Mouse (Mus musculus) gastrocnemius, postnatal 14 days (tissue): Measurements from ENCODE around the gene Terf2ip. TPM values are rescaled to one million over a fixed set of nuclear protein-coding genes. Genes with fewer than 3 reads are reported as not detected.

Experiments
- DNase-seq: peaks from one replicate; pipeline ENCODE4 v3.0.0; 2021; ENCODE audit warnings: mixed read lengths
- intact Hi-C: fragments of 180-260 bp; cut with DNase I; formaldehyde crosslinking; loops from one replicate; pipeline ENCODE4 v1.15.1; 2025; ENCODE audit warnings: low total_unique reads
- total RNA-seq, 2 experiments: library from RNA; stranded (reverse); gene quantifications; 2 replicates each; pipeline ENCODE4 v1.2.3; 2021

Terf2ip gene
- total RNA-seq, 2 experiments from 2014 or later = 9.1 to 10.4 TPM

- DNase-seq = no peak
- intact Hi-C loops = no loop called here
Observed at GRCm38 (mm10) chr8:112004754-112005153, 6.4 kb upstream of the Terf2ip start.

- intact Hi-C loops = no loop called here
- DNase-seq = no peak
Observed at GRCm38 (mm10) chr8:112005601-112006000, 5.6 kb upstream of the Terf2ip start.

DNA sequence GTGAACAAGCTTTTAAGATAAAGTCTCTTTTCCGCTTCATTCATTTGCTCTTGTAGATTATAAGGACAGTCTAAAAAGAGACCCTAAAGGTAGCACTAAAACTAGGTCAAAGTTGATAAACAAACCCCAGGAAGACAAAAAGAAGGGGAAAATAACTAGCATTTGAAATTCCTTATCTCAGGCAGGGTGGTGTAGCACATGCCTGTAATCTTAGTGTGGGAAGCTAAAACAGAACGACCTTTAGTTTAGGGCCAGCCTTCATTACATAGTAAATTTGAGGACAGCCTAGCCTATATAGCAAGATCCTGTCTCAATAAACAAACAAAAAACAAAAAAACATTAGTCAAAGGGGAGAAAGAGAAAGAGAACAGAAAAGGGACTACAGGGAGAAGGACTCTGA lies 3.5 kb upstream of the Terf2ip start:
- DNase-seq = no peak
- intact Hi-C loops = no loop called here

- intact Hi-C loops = no loop called here
- DNase-seq = no peak
Observed at GRCm38 (mm10) chr8:112009558-112009957, 1.6 kb upstream of the Terf2ip start.

DNA sequence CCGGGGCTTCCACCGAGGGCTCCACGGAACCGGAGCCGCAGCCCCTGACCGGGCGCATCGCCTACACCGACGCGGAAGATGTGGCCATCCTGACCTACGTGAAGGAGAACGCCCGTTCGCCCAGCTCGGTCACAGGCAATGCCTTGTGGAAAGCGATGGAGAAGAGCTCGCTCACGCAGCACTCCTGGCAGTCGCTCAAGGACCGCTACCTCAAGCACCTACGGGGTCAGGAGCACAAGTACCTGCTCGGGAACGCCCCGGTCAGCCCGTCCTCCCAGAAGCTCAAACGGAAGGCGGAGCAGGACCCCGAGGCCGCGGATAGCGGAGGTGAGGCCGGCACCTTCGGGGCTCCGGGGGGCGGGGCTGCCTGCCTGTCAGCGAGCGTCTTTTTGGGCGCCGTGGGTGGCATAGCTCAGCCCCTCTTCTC lies 631 bp downstream of the Terf2ip start:
- intact Hi-C loops = no loop called here
- DNase-seq = peak; percentile 39

- intact Hi-C loops = no loop called here
- DNase-seq = no peak
Observed at GRCm38 (mm10) chr8:112014936-112015335, 3.7 kb downstream of the Terf2ip start, which contains the start of gene Gm6793. Gene Gm6793 (minus strand): TSS chr8:112015036.

- DNase-seq = no peak
Observed at GRCm38 (mm10) chr8:112029455-112029854, 18.3 kb downstream of the Terf2ip start.

GRCm38 (mm10) chr8:112030663-112031062 lies 19.5 kb downstream of the Terf2ip start:
- DNase-seq = no peak
- intact Hi-C loops = no loop called here

More at GRCm38 (mm10) chr8:112029455-112029854, 18.3 kb downstream of the Terf2ip start:
- intact Hi-C loops = no loop called here

DNA sequence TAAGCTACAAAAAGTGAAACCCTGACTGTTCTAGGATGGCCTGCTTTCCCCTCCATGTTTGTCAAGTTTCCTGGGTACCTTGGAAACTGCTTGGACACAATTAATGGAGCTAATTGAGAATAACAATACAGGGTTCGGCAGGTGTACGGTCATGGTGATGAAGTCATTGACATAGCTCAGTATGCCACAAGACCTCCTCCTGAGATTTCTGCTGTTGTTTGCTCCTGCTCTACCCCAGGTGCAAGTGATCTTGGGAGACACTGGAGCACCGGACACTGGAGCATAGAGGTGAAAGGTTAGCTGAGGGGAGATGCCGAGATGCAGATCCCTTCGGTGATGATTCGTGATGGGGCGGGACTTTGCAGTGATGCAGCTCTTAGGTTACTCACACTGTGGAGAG lies 21.9 kb downstream of the Terf2ip start:
- intact Hi-C loops = no loop called here
- DNase-seq = no peak

- no peak for DNase-seq
- intact Hi-C loops = no loop called here
Observed at GRCm38 (mm10) chr8:112034603-112035002, 23.4 kb downstream of the Terf2ip start.

GRCm38 (mm10) chr8:112037521-112037920 lies 26.3 kb downstream of the Terf2ip start:
- intact Hi-C loops = no loop called here
- no peak for DNase-seq

DNA sequence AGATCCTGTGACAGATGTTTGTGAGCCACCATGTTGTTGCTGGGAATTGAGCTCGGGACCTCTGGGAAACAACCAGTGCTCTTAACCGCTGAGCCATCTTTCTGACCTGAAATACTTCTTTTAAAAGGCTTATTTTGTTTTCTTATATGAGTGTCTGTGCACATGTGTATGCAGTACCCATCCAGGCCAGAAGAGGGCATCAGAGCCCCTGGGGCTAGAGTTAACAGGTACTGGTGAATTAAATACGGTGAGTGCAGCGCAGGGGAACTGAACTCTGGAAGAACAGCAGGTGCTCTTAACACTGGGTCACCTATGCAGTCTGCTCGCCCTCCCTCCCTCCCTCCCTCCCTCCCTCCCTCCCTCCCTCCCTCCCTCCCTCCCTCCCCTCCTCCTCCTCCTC lies 34.0 kb downstream of the Terf2ip start:
- intact Hi-C loops = no loop called here
- DNase-seq = no peak

DNA sequence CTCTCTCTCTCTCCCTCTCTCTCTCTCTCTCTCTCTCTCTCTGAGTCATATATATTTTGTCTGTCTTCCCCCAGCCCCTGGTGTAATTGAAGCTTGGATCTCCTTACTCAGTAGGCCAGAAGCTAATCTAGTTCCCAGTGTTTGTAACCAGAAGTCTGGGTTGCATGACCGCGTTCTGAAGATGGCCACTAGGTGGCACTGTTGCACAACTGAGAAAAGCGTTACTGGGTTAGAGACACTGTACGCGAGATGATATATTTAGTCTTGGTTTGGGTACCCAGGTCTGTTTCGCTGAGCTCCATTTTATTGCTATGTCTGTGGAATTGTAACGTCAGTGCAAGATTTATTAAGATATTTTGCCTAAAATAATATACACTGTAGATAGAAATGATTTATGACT lies 34.7 kb downstream of the Terf2ip start:
- DNase-seq = peak; percentile 63
- intact Hi-C loops = no loop called here

- intact Hi-C loops = no loop called here
Observed at GRCm38 (mm10) chr8:112048293-112048692, 37.1 kb downstream of the Terf2ip start.

GRCm38 (mm10) chr8:112049984-112050383 lies 38.8 kb downstream of the Terf2ip start:
- intact Hi-C loops = no loop called here
- no peak for DNase-seq

More at GRCm38 (mm10) chr8:112048293-112048692, 37.1 kb downstream of the Terf2ip start:
- no peak for DNase-seq

- DNase-seq = no peak
- intact Hi-C loops = no loop called here
Observed at GRCm38 (mm10) chr8:112051537-112051936, 40.3 kb downstream of the Terf2ip start.

- intact Hi-C loops = no loop called here
- DNase-seq = no peak
Observed at GRCm38 (mm10) chr8:112054456-112054855, 43.3 kb downstream of the Terf2ip start.

- DNase-seq = no peak
- intact Hi-C loops = loop anchor here (5.0 kb wide), 1 partner anchor 911 kb away; no protein-coding TSS in a partner anchor
Observed at GRCm38 (mm10) chr8:112061372-112061771, 50.2 kb downstream of the Terf2ip start.
